Comparison of ENCODE assay signal across 8 mouse cellular contexts in the genomic region with DNA sequence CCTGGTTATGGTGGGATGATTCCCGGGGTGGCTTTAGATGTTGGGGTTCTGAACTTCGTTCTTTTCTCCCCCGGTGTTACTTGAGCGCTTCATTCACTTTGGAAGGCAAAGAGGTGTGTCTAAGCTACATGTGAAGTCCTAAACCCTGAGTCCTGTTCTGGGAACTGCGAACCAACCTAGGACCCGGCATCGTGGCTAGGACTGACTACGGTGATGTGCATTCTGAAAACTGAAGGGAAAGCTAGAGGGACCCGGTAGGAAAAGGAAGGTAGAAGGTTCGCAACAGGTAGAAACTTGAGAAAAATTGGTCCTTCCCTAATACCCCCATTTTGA. TPM values are rescaled to one million over a fixed set of nuclear protein-coding genes. Genes with fewer than 3 reads are reported as not detected.
DNase-seq lines count a peak whose midpoint lies in the region; ATAC-seq and TF ChIP-seq lines count a peak whose summit lies in the region.

No protein-coding gene starts in this region.

- H3K4me1 ChIP-seq in embryonic facial prominence, embryonic 10.5 days, result peaks cover 16% of the 10 kb centered on the region
- peaks cover 7% of the 10 kb centered on the region for H3K4me1 ChIP-seq in hindbrain, postnatal 0 days (ENCODE audit: insufficient read depth, low read length)
- peaks cover 3% of the 10 kb centered on the region; the same call in 1 of the 2 replicates for H3K4me1 ChIP-seq in midbrain, postnatal 0 days (ENCODE audit: insufficient read depth, low read length)

- no peaks in the 10 kb centered on the region for H3K36me3 ChIP-seq in embryonic facial prominence, embryonic 10.5 days (replicated peaks)
- H3K36me3 ChIP-seq in hindbrain, postnatal 0 days (ENCODE audit: insufficient read depth, low read length), result no peaks in the 10 kb centered on the region
- H3K36me3 ChIP-seq in midbrain, postnatal 0 days (ENCODE audit: insufficient read depth, low read length), result no peaks in the 10 kb centered on the region

- WGBS in embryonic facial prominence, embryonic 10.5 days, result under 1% methylated on average over 10 of the region's 10 CpGs
- under 1% methylated on average over 10 of the region's 10 CpGs for WGBS in hindbrain, postnatal 0 days
- WGBS in midbrain, postnatal 0 days, result 0% methylated on average over 10 of the region's 10 CpGs

- no peak; the same call in 1 of the 2 replicates for ATAC-seq in hindbrain, postnatal 0 days
- peak; percentile 60 for ATAC-seq in midbrain, postnatal 0 days (ENCODE audit: low FRiP score)

- peaks cover 6% of the 10 kb centered on the region; the same call in 1 of the 2 replicates for H3K27me3 ChIP-seq in embryonic facial prominence, embryonic 10.5 days (replicated peaks; ENCODE audit: low read depth, poor library complexity, severe bottlenecking)
- H3K27me3 ChIP-seq in hindbrain, postnatal 0 days (ENCODE audit: insufficient read depth, low read length), result no peaks in the 10 kb centered on the region
- H3K27me3 ChIP-seq in midbrain, postnatal 0 days (ENCODE audit: insufficient read depth, low read length), result no peaks in the 10 kb centered on the region

- no peak for TF ChIP-seq CTCF in layer of hippocampus, adult 2 months (conservative IDR thresholded peaks at IDR 0.05)
- TF ChIP-seq CTCF in hindbrain, postnatal 0 days (IDR thresholded peaks at IDR 0.05; ENCODE audit: low read depth), result no peak
- TF ChIP-seq CTCF in midbrain, postnatal 0 days (IDR thresholded peaks at IDR 0.05), result no peak

- peak overlapping the region; percentile 75 for H3K4me2 ChIP-seq in hindbrain, postnatal 0 days (ENCODE audit: low read depth, low read length)
- H3K4me2 ChIP-seq in midbrain, postnatal 0 days (ENCODE audit: low read depth, low read length, poor library complexity, severe bottlenecking), result peak overlapping the region; percentile 86

- peak overlapping the region; percentile 93 for H3K9ac ChIP-seq in hindbrain, postnatal 0 days (replicated peaks; ENCODE audit: low read length)
- peak overlapping the region; percentile 98; the same call in 1 of the 2 replicates for H3K9ac ChIP-seq in midbrain, postnatal 0 days (replicated peaks; ENCODE audit: low read length, poor library complexity, severe bottlenecking)

- H3K27ac ChIP-seq in layer of hippocampus, adult 2 months, result peak overlapping the region; percentile 95
- H3K27ac ChIP-seq in embryonic facial prominence, embryonic 10.5 days (replicated peaks), result peak overlapping the region; percentile 96
- H3K27ac ChIP-seq in hindbrain, postnatal 0 days, result no peak overlapping the region; the same call in 1 of the 2 replicates
- no peak overlapping the region; the same call in 1 of the 2 replicates for H3K27ac ChIP-seq in midbrain, postnatal 0 days (ENCODE audit: low read depth, low read length)

- no peaks in the 10 kb centered on the region for H3K9me3 ChIP-seq in embryonic facial prominence, embryonic 10.5 days
- no peaks in the 10 kb centered on the region for H3K9me3 ChIP-seq in hindbrain, postnatal 0 days (ENCODE audit: low read length)
- H3K9me3 ChIP-seq in midbrain, postnatal 0 days (ENCODE audit: low read length), result no peaks in the 10 kb centered on the region

- peak overlapping the region; percentile 84 for H3K4me3 ChIP-seq in layer of hippocampus, adult 2 months
- H3K4me3 ChIP-seq in embryonic facial prominence, embryonic 10.5 days, result peak overlapping the region; percentile 92
- H3K4me3 ChIP-seq in hindbrain, postnatal 0 days (ENCODE audit: low read length), result peak overlapping the region; percentile 95
- peak overlapping the region; percentile 96 for H3K4me3 ChIP-seq in midbrain, postnatal 0 days (ENCODE audit: low read depth, low read length)

- no peak for DNase-seq in layer of hippocampus, adult 2 months (ENCODE audit: low spot score in 2 of 2)
- DNase-seq in layer of hippocampus, adult 8-10 months (ENCODE audit: low spot score in 2 of 2), result no peak
- DNase-seq in embryonic facial prominence, embryonic 10.5 days (ENCODE audit: low spot score), result no peak
- DNase-seq in hindbrain, postnatal 0 days (ENCODE audit: low spot score), result no peak
- DNase-seq in midbrain, postnatal 0 days (ENCODE audit: low spot score), result no peak
- no peak for DNase-seq in ovary, postnatal 36 days (ENCODE audit: low spot score)
- DNase-seq in natural killer cell, adult 2 months (ENCODE audit: low spot score in 2 of 2), result no peak
- DNase-seq in cerebellum, adult 18-20 months, result no peak

RNA-seq across cellular contexts. Expression of a gene that starts 0.4 kb away (rescaled TPM):
- 10 to 100 TPM; 82.9 to 87.7 TPM for total RNA-seq in layer of hippocampus, adult 2 months (2021)
- total RNA-seq in layer of hippocampus, adult 8-10 months (2022), result 10 to 100 TPM; 68.1 to 94.4 (median 81.2) TPM
- polyA plus RNA-seq in embryonic facial prominence, embryonic 10.5 days (2016; fragmentation: Nextera tagmentation; extraction: Ambion mirVana), result 32.4 and 34.4 TPM in 2 replicates
- total RNA-seq in hindbrain, postnatal 0 days (2014; rRNA removed), result 48.2 and 53.0 TPM in 2 replicates
- polyA plus RNA-seq in hindbrain, postnatal 0 days (2015; fragmentation: Nextera tagmentation; extraction: Ambion mirVana), result 21.7 and 26.4 TPM in 2 replicates
- total RNA-seq in midbrain, postnatal 0 days (2014; rRNA removed), result 67.0 and 75.2 TPM in 2 replicates
- 22.0 and 27.3 TPM in 2 replicates for polyA plus RNA-seq in midbrain, postnatal 0 days (2015; fragmentation: Nextera tagmentation; extraction: Ambion mirVana)

Comparison
In these comparisons a context has a peak if more than half of its experiments do, and no peak if none do; other contexts are left out.
1. H3K27ac ChIP-seq: peak in layer of hippocampus, adult 2 months (single experiment) and embryonic facial prominence, embryonic 10.5 days (single experiment); none in hindbrain, postnatal 0 days (single experiment) and midbrain, postnatal 0 days (single experiment).
2. Peak in every context shown above with its lines, with median percentiles within 50 percentile points of each other: H3K4me3 ChIP-seq.